Mouse (Mus musculus): ENCODE measurements around the gene Irak4. TPM values are rescaled to one million over a fixed set of nuclear protein-coding genes. Genes with fewer than 3 reads are reported as not detected.

The Irak4 gene
- polyA plus RNA-seq, 1 experiment from 2014 or later: 6.9 TPM

DNA sequence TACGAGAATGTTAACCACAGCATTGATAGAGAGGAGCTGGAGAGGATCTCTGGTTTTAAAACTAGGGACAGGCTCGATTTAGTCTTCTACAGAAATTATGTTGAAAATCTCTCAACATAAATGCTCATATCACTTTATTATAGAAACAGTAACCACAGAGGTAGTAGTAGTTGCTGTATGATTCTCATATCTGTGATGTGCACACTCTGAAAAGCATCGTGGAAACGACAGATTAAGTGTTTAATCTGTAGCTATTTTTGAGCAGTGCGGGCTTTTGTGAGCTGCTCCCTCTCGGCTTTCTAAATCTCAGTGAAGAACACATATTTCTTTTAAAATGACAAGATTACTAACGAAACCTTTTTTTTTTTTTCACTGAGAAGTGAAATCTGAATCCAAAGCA, 7.9 kb upstream of the Irak4 start:
- Histone ChIP-seq H3K4me3 (ENCODE audit: low read depth, low read length) (no peak overlapping the region), H3K9ac (no peak overlapping the region), H3K9me3 (ENCODE audit: low read depth, low read length) (no peaks in the 10 kb centered on the region), H3K27me3 (ENCODE audit: insufficient read depth, low read length) (no peaks in the 10 kb centered on the region), H3K4me1 (ENCODE audit: insufficient read depth) (no peaks in the 10 kb centered on the region), H3K27ac (ENCODE audit: low read depth) (no peak overlapping the region), H3K36me3 (ENCODE audit: insufficient read depth) (peaks cover 7% of the 10 kb centered on the region; the same call in 1 of the 2 replicates), H3K4me2 (no peak overlapping the region)
- WGBS: 73% methylated on average over 7 of the region's 7 CpGs
- TF ChIP-seq CTCF (IDR thresholded peaks at IDR 0.05; ENCODE audit: low read depth): no peak
- DNase-seq (no peak), ATAC-seq (ENCODE audit: insufficient read depth) (no peak)

DNA sequence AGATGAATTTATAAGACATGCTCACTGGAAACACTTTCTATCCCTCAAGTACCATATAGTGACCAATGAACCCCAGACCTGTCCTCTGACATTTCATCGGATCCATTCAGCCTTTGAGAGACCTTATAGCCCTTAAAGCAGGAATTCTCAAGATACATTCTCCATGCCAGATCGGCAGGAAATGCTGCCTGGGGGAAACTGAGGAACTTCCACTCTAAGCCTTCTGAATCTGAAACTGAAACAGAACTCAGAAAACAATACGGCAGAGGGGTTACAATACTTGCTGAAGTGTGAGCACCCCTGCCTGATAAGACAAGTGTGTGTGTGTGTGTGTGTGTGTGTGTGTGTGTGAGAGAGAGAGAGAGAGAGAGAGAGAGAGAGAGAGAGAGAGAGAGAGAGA, 4.1 kb upstream of the Irak4 start:
- Histone ChIP-seq H3K36me3 (ENCODE audit: insufficient read depth) (no peaks in the 10 kb centered on the region), H3K27me3 (ENCODE audit: insufficient read depth, low read length) (no peaks in the 10 kb centered on the region), H3K9ac (no peak overlapping the region), H3K27ac (ENCODE audit: low read depth) (no peak overlapping the region), H3K9me3 (ENCODE audit: low read depth, low read length) (no peaks in the 10 kb centered on the region), H3K4me1 (ENCODE audit: insufficient read depth) (no peaks in the 10 kb centered on the region), H3K4me2 (no peak overlapping the region), H3K4me3 (ENCODE audit: low read depth, low read length) (no peak overlapping the region)
- ATAC-seq (ENCODE audit: insufficient read depth): no peak
- WGBS: 90% methylated on average over 3 of the region's 3 CpGs
- no peak for DNase-seq
- no peak for TF ChIP-seq CTCF (IDR thresholded peaks at IDR 0.05; ENCODE audit: low read depth)

DNA sequence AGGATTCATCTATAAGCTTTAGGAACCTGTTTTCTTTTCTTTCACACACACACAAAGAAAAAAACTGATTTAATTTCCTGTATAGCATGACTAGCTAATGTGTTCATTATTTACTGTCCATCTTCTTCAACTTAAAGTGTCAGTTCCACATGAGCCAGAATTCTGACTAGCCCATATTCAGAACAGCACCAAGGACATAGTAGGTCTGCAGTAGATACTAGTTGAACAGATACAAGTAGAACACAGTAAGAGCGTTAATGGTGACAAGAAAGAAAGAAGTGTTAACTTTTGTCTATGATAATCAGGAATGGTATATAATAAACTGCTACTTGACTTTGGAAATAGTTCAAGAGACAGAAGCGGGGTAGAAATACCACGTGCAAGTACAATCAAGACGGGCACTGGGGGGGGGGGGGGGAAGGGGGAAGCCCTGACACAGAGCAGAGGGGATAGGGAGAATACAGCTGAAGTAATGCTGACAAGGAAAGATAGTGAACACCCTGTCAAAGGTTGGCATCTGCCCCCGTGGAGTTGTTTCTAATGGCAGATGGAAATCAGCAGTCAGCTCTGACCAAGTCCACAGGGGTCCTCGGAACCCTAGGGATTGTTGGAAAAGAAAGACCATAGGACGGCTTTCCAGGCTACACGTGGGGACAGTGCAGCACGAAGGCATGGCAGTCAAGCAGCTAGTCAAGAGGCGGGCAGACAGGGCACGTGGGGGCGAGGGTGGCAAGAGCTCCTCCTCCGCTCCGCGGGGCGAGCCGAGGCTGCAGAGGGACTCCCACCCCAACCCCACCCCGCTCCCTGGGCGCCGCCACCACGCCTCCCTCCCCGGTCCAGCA, 655 bp upstream of the Irak4 start:
- H3K27me3 ChIP-seq (ENCODE audit: insufficient read depth, low read length): no peaks in the 10 kb centered on the region
- no peaks in the 10 kb centered on the region for H3K36me3 ChIP-seq (ENCODE audit: insufficient read depth)
- ATAC-seq (ENCODE audit: insufficient read depth) (peak; percentile 90), DNase-seq (no peak)
- H3K9ac ChIP-seq: peak overlapping the region; percentile 72
- peak overlapping the region; percentile 73 for H3K4me3 ChIP-seq (ENCODE audit: low read depth, low read length)
- H3K4me2 ChIP-seq: peak overlapping the region; percentile 83
- 7% methylated on average over 22 of the region's 22 CpGs for WGBS
- H3K9me3 ChIP-seq (ENCODE audit: low read depth, low read length): no peaks in the 10 kb centered on the region
- no peak for TF ChIP-seq CTCF (IDR thresholded peaks at IDR 0.05; ENCODE audit: low read depth)
- H3K4me1 ChIP-seq (ENCODE audit: insufficient read depth): no peaks in the 10 kb centered on the region
- H3K27ac ChIP-seq (ENCODE audit: low read depth): no peak overlapping the region

DNA sequence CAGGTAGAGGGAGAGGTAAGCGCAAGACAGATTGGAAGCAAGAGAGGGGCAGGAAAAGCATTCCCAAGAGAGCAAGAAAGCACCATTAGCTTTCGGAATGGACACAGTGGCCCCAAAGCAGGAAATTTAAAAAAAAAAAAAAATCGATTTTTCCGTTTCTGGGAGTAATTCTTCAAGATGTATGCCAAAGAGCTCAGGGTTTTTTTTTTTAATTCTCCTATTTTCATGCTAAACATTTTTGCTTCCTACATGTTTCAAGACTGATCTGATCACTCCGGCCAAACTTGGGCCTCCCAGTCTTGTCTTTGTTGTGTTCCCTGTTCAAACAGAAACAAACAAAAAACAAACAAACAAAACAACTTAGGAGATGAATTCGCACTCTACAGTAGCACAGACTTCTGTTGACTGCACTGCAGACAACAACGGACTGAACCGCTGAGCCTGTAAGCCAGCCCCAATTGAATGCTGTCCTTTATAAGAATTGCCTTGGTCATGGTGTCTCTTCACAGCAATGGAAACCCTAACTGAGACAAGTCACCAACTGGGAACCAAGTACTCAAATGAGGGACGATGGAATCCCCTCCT, 701 bp downstream of the Irak4 start:
- no peak for ATAC-seq (ENCODE audit: insufficient read depth)
- Histone ChIP-seq H3K4me3 (ENCODE audit: low read depth, low read length) (peak overlapping the region; percentile 73), H3K27ac (ENCODE audit: low read depth) (peak overlapping the region; percentile 73; the same call in 1 of the 2 replicates), H3K27me3 (ENCODE audit: insufficient read depth, low read length) (no peaks in the 10 kb centered on the region), H3K4me2 (peak overlapping the region; percentile 83), H3K9me3 (ENCODE audit: low read depth, low read length) (no peaks in the 10 kb centered on the region), H3K36me3 (ENCODE audit: insufficient read depth) (no peaks in the 10 kb centered on the region), H3K4me1 (ENCODE audit: insufficient read depth) (no peaks in the 10 kb centered on the region), H3K9ac (peak overlapping the region; percentile 72)
- whole genome bisulfite sequencing: 41% methylated on average over 9 of the region's 9 CpGs
- TF ChIP-seq CTCF (IDR thresholded peaks at IDR 0.05; ENCODE audit: low read depth): no peak
- no peak for DNase-seq

DNA sequence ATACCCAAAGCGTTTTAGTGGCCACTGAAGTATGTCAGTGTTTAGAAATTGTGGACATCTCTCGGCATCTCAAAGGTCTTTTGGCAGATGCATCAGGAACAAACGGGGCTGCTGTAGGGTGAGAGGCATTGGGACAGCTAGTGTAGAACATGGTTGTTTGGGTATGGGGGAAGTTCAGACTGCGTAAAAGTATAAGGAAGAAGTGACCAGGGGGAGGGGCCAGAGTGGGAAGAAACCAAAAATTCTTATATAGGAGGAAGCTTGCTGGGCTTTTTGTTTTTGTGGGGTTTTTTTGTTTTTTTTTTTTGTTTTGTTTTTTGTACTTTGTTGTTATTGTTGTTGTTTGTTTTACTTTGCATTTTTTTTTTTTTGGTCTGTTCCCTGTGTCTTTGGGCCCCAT, 1.4 kb downstream of the Irak4 start:
- no peak overlapping the region for H3K9ac ChIP-seq
- H3K9me3 ChIP-seq (ENCODE audit: low read depth, low read length): no peaks in the 10 kb centered on the region; the same call in 1 of the 2 replicates
- no peak overlapping the region for H3K4me3 ChIP-seq (ENCODE audit: low read depth, low read length)
- no peaks in the 10 kb centered on the region for H3K4me1 ChIP-seq (ENCODE audit: insufficient read depth)
- DNase-seq: no peak
- no peak for ATAC-seq (ENCODE audit: insufficient read depth)
- no peaks in the 10 kb centered on the region; the same call in 1 of the 2 replicates for H3K36me3 ChIP-seq (ENCODE audit: insufficient read depth)
- WGBS: 69% methylated on average over 4 of the region's 4 CpGs
- no peak overlapping the region for H3K27ac ChIP-seq (ENCODE audit: low read depth)
- no peak for TF ChIP-seq CTCF (IDR thresholded peaks at IDR 0.05; ENCODE audit: low read depth)
- no peak overlapping the region for H3K4me2 ChIP-seq
- H3K27me3 ChIP-seq (ENCODE audit: insufficient read depth, low read length): no peaks in the 10 kb centered on the region

DNA sequence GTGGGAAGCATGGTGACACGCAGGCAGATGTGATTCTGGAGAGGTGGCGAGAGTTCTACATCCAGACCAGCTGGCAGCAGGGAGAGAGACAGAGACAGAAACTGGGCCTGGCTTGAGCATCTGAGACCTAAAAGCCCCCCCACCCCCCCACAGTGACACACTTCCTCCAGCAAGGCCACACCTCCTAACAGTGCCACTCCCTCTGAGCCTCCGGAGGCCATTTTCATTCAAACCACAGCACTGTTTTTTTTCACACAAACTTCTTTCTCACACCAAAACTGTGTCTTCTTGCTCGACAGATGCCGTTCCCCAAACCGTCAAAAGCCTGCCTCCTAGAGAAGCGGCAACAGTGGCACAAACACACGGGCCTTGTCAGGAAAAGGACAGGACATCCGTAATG, 10.1 kb downstream of the Irak4 start:
- H3K9ac ChIP-seq: no peak overlapping the region
- no peaks in the 10 kb centered on the region for H3K27me3 ChIP-seq (ENCODE audit: insufficient read depth, low read length)
- no peak overlapping the region for H3K27ac ChIP-seq (ENCODE audit: low read depth)
- H3K36me3 ChIP-seq (ENCODE audit: insufficient read depth): no peaks in the 10 kb centered on the region; the same call in 1 of the 2 replicates
- H3K4me3 ChIP-seq (ENCODE audit: low read depth, low read length): no peak overlapping the region
- H3K4me1 ChIP-seq (ENCODE audit: insufficient read depth): no peaks in the 10 kb centered on the region
- no peak for TF ChIP-seq CTCF (IDR thresholded peaks at IDR 0.05; ENCODE audit: low read depth)
- H3K9me3 ChIP-seq (ENCODE audit: low read depth, low read length): no peaks in the 10 kb centered on the region; the same call in 1 of the 2 replicates
- 87% methylated on average over 9 of the region's 9 CpGs for WGBS
- DNase-seq (no peak), ATAC-seq (ENCODE audit: insufficient read depth) (no peak)
- no peak overlapping the region for H3K4me2 ChIP-seq

DNA sequence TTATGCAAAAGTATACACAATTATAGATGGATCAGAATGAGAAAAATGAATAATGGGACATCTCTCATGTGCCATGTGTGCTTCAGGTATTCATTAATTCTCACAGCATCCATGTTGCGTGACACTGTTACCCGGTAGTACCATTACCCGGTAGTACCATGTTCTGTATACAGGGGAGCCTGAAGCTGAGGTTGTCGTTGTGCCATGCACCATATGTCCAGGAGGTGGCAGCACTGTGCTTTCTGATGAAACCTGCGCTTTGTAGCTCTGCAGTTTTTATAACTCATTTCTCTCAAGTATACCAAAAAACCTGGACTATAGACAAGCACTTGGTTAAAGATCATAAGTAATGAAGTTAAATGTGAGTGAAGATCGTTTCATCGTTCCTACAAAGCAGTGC, 14.0 kb downstream of the Irak4 start:
- Histone ChIP-seq H3K4me2 (no peak overlapping the region), H3K4me3 (ENCODE audit: low read depth, low read length) (no peak overlapping the region), H3K4me1 (ENCODE audit: insufficient read depth) (no peaks in the 10 kb centered on the region), H3K27me3 (ENCODE audit: insufficient read depth, low read length) (no peaks in the 10 kb centered on the region), H3K9ac (no peak overlapping the region), H3K9me3 (ENCODE audit: low read depth, low read length) (no peaks in the 10 kb centered on the region), H3K36me3 (ENCODE audit: insufficient read depth) (no peaks in the 10 kb centered on the region), H3K27ac (ENCODE audit: low read depth) (no peak overlapping the region)
- peak; percentile 97 for TF ChIP-seq CTCF (IDR thresholded peaks at IDR 0.05; ENCODE audit: low read depth)
- peak; percentile 90 for ATAC-seq (ENCODE audit: insufficient read depth)
- peak; percentile 96 for DNase-seq
- 20% methylated on average over 7 of the region's 7 CpGs for WGBS
